26 mouse cellular contexts compared by ENCODE assay signal in genomic region chr2:49516011-49516410, GRCm38 (mm10).
DNase-seq lines count a peak whose midpoint lies in the region; TF ChIP-seq lines count a peak whose summit lies in the region.
"Had no signal": no experiment of that assay in that cellular context is flagged by ENCODE, and none has a peak within 500 bp of the region (broad histone marks: within the 10 kb centered on the region; RNA-seq: fewer than 3 reads in every experiment).

No protein-coding gene starts in this region.

- no peaks in the 10 kb centered on the region for H3K36me3 ChIP-seq in thymus, adult 2 months (ENCODE audit: control insufficient read depth, insufficient read depth, low read length)
- H3K36me3 ChIP-seq: embryonic facial prominence, embryonic 13.5 days; forebrain, embryonic 12.5 days; intestine, embryonic 15.5 days; limb, embryonic 13.5 days; neural tube, embryonic 12.5 days; stomach, embryonic 15.5 days had no signal

- TF ChIP-seq CTCF in gastrocnemius, adult 2 months (IDR thresholded peaks at IDR 0.05): no peak
- no peak for TF ChIP-seq CTCF in thymus, adult 2 months (IDR thresholded peaks at IDR 0.05; ENCODE audit: borderline replicate concordance, control insufficient read depth, extremely low read depth, insufficient read depth, low read length, poor library complexity)
- TF ChIP-seq CTCF in layer of hippocampus, adult 2 months (conservative IDR thresholded peaks at IDR 0.05): no peak

- no peak for TF ChIP-seq POLR2A in thymus, adult 2 months (IDR thresholded peaks at IDR 0.05; ENCODE audit: control insufficient read depth, extremely low read depth, insufficient read depth, low read length, poor library complexity)

- WGBS in thymus, adult 2 months: 91% methylated on average over 2 of the region's 2 CpGs

- peak; percentile 47 for DNase-seq in gastrocnemius, adult 2 months
- DNase-seq in gastrocnemius, postnatal 4 days (ENCODE audit: low spot score in 2 of 2): no peak
- peak; percentile 13 for DNase-seq in lung, postnatal 36 days
- DNase-seq in lung, postnatal 25 days (ENCODE audit: low spot score): no peak
- DNase-seq in heart, postnatal 14 days: peak; percentile 31 to 46
- no peak for DNase-seq in thymus, adult 2 months
- DNase-seq in layer of hippocampus, adult 2 months (ENCODE audit: low spot score in 2 of 2): no peak
- DNase-seq: adrenal gland, postnatal 14 days; cerebellum, adult 2 months; cerebellum, postnatal 25 days; kidney, postnatal 10 days; lung, embryonic 14.5 days; lung, postnatal 4 days; midbrain, embryonic 14.5 days; retina, postnatal 1 day; right cerebral cortex, postnatal 25 days; thymus, adult 18-20 months; thymus, postnatal 4 days had no signal

- H3K4me1 ChIP-seq in thymus, adult 2 months (replicated peaks; ENCODE audit: control insufficient read depth, insufficient read depth, low read length): no peaks in the 10 kb centered on the region
- H3K4me1 ChIP-seq: intestine, embryonic 15.5 days; neural tube, embryonic 12.5 days; stomach, embryonic 15.5 days had no signal

- H3K4me3 ChIP-seq in gastrocnemius, adult 2 months: no peak overlapping the region
- no peak overlapping the region for H3K4me3 ChIP-seq in thymus, adult 2 months (ENCODE audit: control insufficient read depth, insufficient read depth, low read length)
- no peak overlapping the region for H3K4me3 ChIP-seq in layer of hippocampus, adult 2 months
- H3K4me3 ChIP-seq: embryonic facial prominence, embryonic 13.5 days; erythroblast, embryonic 14.5 days; forebrain, embryonic 12.5 days; intestine, embryonic 15.5 days; limb, embryonic 13.5 days; neural tube, embryonic 12.5 days; stomach, embryonic 15.5 days had no signal

- H3K27ac ChIP-seq in gastrocnemius, adult 2 months: peak overlapping the region; percentile 62
- H3K27ac ChIP-seq in thymus, adult 2 months (ENCODE audit: control insufficient read depth, insufficient read depth, low read length): no peak overlapping the region
- no peak overlapping the region for H3K27ac ChIP-seq in layer of hippocampus, adult 2 months
- H3K27ac ChIP-seq: embryonic facial prominence, embryonic 13.5 days; forebrain, embryonic 12.5 days; intestine, embryonic 15.5 days; limb, embryonic 13.5 days; liver, embryonic 14.5 days; neural tube, embryonic 12.5 days; stomach, embryonic 15.5 days had no signal

- H3K27me3 ChIP-seq in thymus, adult 2 months (ENCODE audit: control insufficient read depth, insufficient read depth, low read length): no peaks in the 10 kb centered on the region
- H3K27me3 ChIP-seq: embryonic facial prominence, embryonic 13.5 days; forebrain, embryonic 12.5 days; intestine, embryonic 15.5 days; limb, embryonic 13.5 days; neural tube, embryonic 12.5 days; stomach, embryonic 15.5 days had no signal

- intact Hi-C loops in gastrocnemius, adult 2 months (cut with DNase I): no loop called here
- intact Hi-C loops in heart, postnatal 14 days (cut with DNase I): loop anchor here (5.0 kb wide), 1 partner anchor 64 kb away; the partner anchor contains the start of gene Epc2

Comparison
In these comparisons a context has a peak if more than half of its experiments do, and no peak if none do; other contexts are left out.
1. DNase-seq: peak in gastrocnemius, adult 2 months (single experiment), lung, postnatal 36 days (single experiment) and heart, postnatal 14 days (2 of 2); none in gastrocnemius, postnatal 4 days (0 of 2), lung, postnatal 25 days (single experiment), thymus, adult 2 months (single experiment) and layer of hippocampus, adult 2 months (0 of 2).